Mouse (Mus musculus): ENCODE measurements around the gene Txn1.

- TF ChIP-seq POLR2A (IDR thresholded peaks at IDR 0.05; ENCODE audit: borderline replicate concordance, insufficient read depth, low read length): no peak
- TF ChIP-seq CTCF (IDR thresholded peaks at IDR 0.05; ENCODE audit: borderline replicate concordance, insufficient read depth, low read depth, low read length): no peak
These were observed 61.1 kb downstream of the Txn1 start for GRCm38 (mm10) chr4:57895140-57895539.

Data from cerebellum, adult 2 months (tissue).